Mouse (Mus musculus) E14TG2a.4 (cell line): ENCODE data around the gene Nfkbib.

Source experiments
- H3K27me3 ChIP-seq: 2 replicates; pipeline ENCODE4 v1.6.1; 2014; ENCODE audit warnings: low read length, control low read depth; ENCODE audit not compliant: insufficient read depth
- H3K36me3 ChIP-seq: 2 replicates; pipeline ENCODE4 v1.6.1; 2014; ENCODE audit warnings: low read length, control low read depth; ENCODE audit not compliant: insufficient read depth
- H3K4me1 ChIP-seq: replicated peaks from 2 replicates; pipeline ENCODE4 v1.6.1; 2014; ENCODE audit warnings: low read depth, low read length, control low read depth
- H3K4me3 ChIP-seq: replicated peaks from 2 replicates; pipeline ENCODE4 v1.5.1; 2014; ENCODE audit warnings: mild to moderate bottlenecking, low read length
- H3K9me3 ChIP-seq: 2 replicates; pipeline ENCODE4 v1.6.1; 2014; ENCODE audit warnings: low read length, control low read depth
- CTCF ChIP-seq: conservative IDR thresholded peaks from 2 replicates; pipeline ENCODE4 v1.5.1; 2014; ENCODE audit warnings: low read length
- NANOG ChIP-seq: IDR thresholded peaks from 2 replicates; pipeline ENCODE4 v1.6.1; 2014; ENCODE audit warnings: borderline replicate concordance, low read length, mixed read lengths
- POU5F1 ChIP-seq: IDR thresholded peaks from 2 replicates; pipeline ENCODE4 v1.6.1; 2014; ENCODE audit warnings: low read length, borderline replicate concordance

The Nfkbib gene

DNA sequence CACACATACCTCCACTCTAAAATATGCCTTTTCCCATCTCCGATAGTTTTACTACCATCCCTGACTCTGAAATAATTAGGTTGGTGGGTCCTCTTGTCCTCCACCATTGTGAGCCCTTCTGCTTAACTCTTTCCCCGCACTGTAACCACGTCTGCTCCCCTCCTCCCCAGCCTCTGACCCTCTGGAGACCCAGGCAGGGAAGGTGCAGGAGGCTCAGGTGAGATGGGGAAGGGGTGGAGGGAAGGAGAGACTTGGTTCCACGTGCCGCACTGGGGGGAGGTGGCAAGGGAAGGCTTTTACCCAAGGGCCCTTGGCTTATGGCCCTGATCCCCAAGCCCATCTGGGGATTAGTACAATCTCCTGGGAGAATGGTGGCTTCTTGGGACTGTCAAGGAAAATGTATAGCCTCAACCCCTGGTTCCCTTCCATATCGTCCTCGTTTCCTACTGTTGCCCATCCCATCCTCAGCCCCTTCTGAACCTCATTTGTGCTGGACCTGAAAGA, at the start of gene Nfkbib:
Gene Nfkbib (minus strand): TSS at position 51 of the 504 bp plus-strand sequence.
- H3K27me3 ChIP-seq: 0 out of 2 replicates have a peak, but pooled peaks cover 2% of the 10 kb centered on the region
- no peaks in the 10 kb centered on the region for H3K9me3 ChIP-seq

DNA sequence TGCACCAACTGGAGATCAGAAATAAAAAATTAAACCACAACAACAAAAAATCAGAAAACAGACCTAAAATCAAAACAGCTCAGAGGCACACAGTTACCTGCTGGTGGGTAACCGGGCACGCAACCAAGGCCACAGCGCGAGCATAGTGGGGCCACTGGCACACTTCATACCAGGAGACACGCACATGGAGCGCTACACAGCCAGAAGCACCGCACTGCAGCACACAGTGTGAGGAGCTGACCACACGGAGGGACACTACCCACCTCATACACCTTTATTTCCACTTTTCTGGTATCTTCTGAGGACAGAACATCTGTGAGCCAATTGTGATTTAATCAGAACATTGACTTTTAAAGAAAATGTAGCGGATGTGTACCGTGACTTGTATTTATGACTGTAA, 49.6 kb upstream of the Nfkbib start:
- Histone ChIP-seq H3K4me1 (peaks cover 98% of the 10 kb centered on the region), H3K36me3 (peaks cover 100% of the 10 kb centered on the region), H3K4me3 (peak overlapping the region; percentile 58), H3K27me3 (no peaks in the 10 kb centered on the region), H3K9me3 (no peaks in the 10 kb centered on the region)
- no peak for TF ChIP-seq CTCF

More for the DNA sequence above, at the start of gene Nfkbib:
- Histone ChIP-seq H3K36me3 (peaks cover 10% of the 10 kb centered on the region), H3K4me1 (peaks cover 31% of the 10 kb centered on the region), H3K4me3 (peak within 1 kb of the TSS; percentile 92)
- TF ChIP-seq NANOG (no peak), POU5F1 (no peak), CTCF (no peak)

DNA sequence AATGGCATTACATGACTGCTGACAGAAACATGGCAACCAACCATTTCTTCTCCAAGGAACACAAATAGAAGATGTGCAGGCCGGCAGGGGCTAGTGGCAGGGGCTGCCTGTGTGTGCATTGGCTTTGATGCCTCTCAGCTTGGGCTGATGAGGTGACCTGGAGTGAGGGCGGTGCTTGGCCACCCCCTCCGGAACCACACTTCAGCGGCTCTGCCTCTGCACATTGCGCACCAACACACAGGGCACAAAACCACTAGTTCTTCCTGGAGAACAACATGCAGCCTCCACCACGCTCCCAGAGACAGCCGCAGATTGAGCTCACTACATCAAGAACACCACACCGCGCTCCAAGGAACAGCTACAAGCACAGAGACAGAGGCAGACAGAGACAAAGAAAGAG, 48.9 kb upstream of the Nfkbib start:
- TF ChIP-seq CTCF (no peak), POU5F1 (no peak), NANOG (no peak)
- Histone ChIP-seq H3K4me3 (peak overlapping the region; percentile 58), H3K4me1 (peaks cover 91% of the 10 kb centered on the region), H3K36me3 (peaks cover 97% of the 10 kb centered on the region), H3K27me3 (no peaks in the 10 kb centered on the region), H3K9me3 (no peaks in the 10 kb centered on the region)

DNA sequence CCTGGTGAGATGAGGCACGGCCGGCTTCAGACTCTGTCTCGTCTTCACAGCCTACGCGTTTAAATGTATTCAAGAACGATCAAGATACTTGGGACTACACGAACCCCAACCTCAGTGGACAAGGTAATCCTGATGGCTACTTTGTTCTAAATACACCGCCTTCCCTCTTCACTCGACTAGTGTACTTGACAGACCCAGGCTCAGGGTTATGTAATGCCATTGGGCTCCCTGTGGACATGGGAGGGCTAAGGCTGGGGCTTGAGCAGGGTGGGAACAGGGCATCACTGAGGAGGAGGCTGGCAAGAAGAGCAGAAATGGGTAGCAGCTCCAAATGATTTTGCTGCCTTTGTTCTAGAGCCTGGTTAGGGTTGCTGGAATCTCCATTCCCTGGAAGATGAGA, 47.9 kb upstream of the Nfkbib start:
- Histone ChIP-seq H3K9me3 (no peaks in the 10 kb centered on the region), H3K27me3 (no peaks in the 10 kb centered on the region), H3K4me3 (peak overlapping the region; percentile 58), H3K36me3 (peaks cover 87% of the 10 kb centered on the region), H3K4me1 (peaks cover 81% of the 10 kb centered on the region)
- TF ChIP-seq CTCF (no peak), POU5F1 (no peak), NANOG (no peak)

DNA sequence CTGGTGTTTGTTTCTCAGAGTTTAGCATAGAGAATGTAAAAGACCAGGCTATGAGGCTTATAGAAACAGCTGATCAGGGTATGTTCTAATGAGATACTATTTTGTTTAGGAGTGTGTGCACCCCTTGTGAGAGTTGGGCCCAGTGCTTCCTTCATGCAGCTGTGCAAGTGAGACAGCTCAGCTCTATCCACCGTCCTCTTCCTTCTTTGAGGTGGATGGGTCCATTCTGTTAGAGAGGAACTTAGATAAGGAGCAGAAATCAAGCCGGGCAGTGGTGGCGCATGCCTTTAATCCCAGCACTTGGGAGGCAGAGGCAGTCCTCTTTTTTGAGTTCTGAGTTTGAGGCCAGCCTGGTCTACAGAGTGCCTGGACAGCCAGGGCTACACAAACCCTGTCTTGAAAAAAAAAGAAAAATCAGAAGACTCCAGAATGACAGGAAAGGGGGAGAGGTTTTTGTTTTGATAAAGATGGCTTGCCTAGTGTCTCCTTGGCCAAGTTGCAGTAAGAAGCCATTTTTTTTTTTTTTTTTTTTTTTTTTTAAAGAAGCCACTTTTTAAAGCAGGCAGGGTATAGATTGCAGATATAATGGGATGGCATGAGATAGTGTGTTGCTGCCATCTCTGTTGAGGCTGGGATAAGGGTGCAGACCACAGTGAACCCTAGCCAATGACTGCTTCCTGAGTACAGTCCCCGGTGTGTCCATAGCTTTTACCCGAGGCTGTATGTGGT, 47.2 kb upstream of the Nfkbib start:
- peaks cover 74% of the 10 kb centered on the region for H3K4me1 ChIP-seq
- H3K9me3 ChIP-seq: no peaks in the 10 kb centered on the region
- TF ChIP-seq NANOG (no peak), POU5F1 (no peak), CTCF (no peak)
- no peaks in the 10 kb centered on the region for H3K27me3 ChIP-seq
- peak overlapping the region; percentile 89 for H3K4me3 ChIP-seq
- peaks cover 80% of the 10 kb centered on the region for H3K36me3 ChIP-seq

GRCm38 (mm10) chr7:28812949-28813348, 45.6 kb upstream of the Nfkbib start:
- Histone ChIP-seq H3K27me3 (no peaks in the 10 kb centered on the region), H3K9me3 (no peaks in the 10 kb centered on the region), H3K36me3 (peaks cover 65% of the 10 kb centered on the region), H3K4me3 (peak overlapping the region; percentile 89), H3K4me1 (peaks cover 64% of the 10 kb centered on the region)
- TF ChIP-seq NANOG: no peak
- no peak for TF ChIP-seq POU5F1
- peak; percentile 16 for TF ChIP-seq CTCF

- no peaks in the 10 kb centered on the region for H3K9me3 ChIP-seq
- H3K4me3 ChIP-seq: peak overlapping the region; percentile 89
- no peak for TF ChIP-seq NANOG
- TF ChIP-seq POU5F1: no peak
- no peak for TF ChIP-seq CTCF
- H3K27me3 ChIP-seq: no peaks in the 10 kb centered on the region
- peaks cover 59% of the 10 kb centered on the region for H3K36me3 ChIP-seq
- peaks cover 64% of the 10 kb centered on the region for H3K4me1 ChIP-seq
Observed at GRCm38 (mm10) chr7:28812436-28812835, 45.1 kb upstream of the Nfkbib start.

DNA sequence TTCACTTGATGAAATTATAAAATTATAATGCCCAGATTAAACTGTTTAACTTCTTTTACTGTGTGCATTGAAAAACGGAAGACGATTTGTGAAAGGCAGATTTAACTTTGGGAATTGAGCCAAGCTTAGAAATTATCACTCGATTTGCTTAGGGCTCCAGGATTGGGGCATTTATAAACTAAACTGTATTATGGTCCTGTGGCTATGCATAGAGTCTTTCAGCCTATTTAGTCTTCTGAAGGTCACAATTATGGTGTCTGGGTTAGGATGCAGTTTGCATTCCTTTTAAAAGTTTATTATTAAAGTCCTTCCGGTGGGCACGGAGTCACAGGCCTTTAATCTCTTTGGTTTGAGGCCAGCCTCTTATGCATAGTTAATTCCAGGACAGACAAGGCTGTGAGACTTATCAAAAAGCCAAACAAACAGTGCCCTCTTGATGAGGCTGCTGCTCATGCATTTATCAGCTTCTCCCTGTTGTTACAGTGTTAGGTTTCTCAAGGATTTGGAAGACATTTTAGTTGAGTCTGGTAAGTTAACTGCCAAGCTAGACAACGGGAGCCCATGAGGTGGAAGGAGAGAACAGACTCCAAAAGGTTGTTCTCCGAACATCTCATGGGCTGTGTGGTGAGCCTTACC, 44.4 kb upstream of the Nfkbib start:
- TF ChIP-seq POU5F1 (no peak), CTCF (no peak), NANOG (no peak)
- Histone ChIP-seq H3K4me1 (peaks cover 58% of the 10 kb centered on the region), H3K4me3 (peak overlapping the region; percentile 89), H3K36me3 (peaks cover 53% of the 10 kb centered on the region), H3K9me3 (no peaks in the 10 kb centered on the region), H3K27me3 (no peaks in the 10 kb centered on the region)
